Mouse (Mus musculus) forebrain, embryonic 14.5 days (tissue): ENCODE measurements around the gene Farsb. TPM values are rescaled to one million over a fixed set of nuclear protein-coding genes. Genes with fewer than 3 reads are reported as not detected.

ENCODE experiments used
- ATAC-seq: fragments of 200-750 bp; cut with Nextera tagmentation; 2 replicates; pipeline ENCODE4 v1.8.0; 2017; ENCODE audit warnings: mild to moderate bottlenecking, moderate library complexity
- DNase-seq: peaks from one replicate; pipeline ENCODE4 v3.0.0-alpha.2; 2015; ENCODE audit warnings: low spot score
- H3K27ac ChIP-seq: fragments of 300-500 bp; sonication (generic); 2 replicates; pipeline ENCODE4 v1.5.1; 2014; ENCODE audit warnings: low read depth, mild to moderate bottlenecking, control low read depth, low read length, moderate library complexity
- H3K27me3 ChIP-seq: fragments of 300-500 bp; sonication (generic); replicated peaks from 2 replicates; pipeline ENCODE4 v1.6.1; 2014; ENCODE audit warnings: low read length, control low read depth, mixed read lengths; ENCODE audit not compliant: control insufficient read depth, insufficient read depth
- H3K36me3 ChIP-seq: fragments of 300-500 bp; sonication (generic); 2 replicates; pipeline ENCODE4 v1.6.1; 2014; ENCODE audit warnings: low read length, control low read depth; ENCODE audit not compliant: control insufficient read depth, insufficient read depth
- H3K4me1 ChIP-seq: fragments of 300-500 bp; sonication (generic); 2 replicates; pipeline ENCODE4 v1.6.1; 2014; ENCODE audit warnings: antibody characterized with exemption, low read length, control low read depth; ENCODE audit not compliant: control insufficient read depth, insufficient read depth
- H3K4me2 ChIP-seq: fragments of 300-500 bp; sonication (generic); 2 replicates; pipeline ENCODE4 v1.6.1; 2014; ENCODE audit warnings: mild to moderate bottlenecking, control low read depth, low read length
- H3K4me3 ChIP-seq: fragments of 300-500 bp; sonication (generic); 2 replicates; pipeline ENCODE4 v1.5.1; 2014; ENCODE audit warnings: low read depth, low read length, control low read depth
- H3K9ac ChIP-seq: fragments of 300-500 bp; sonication (generic); 2 replicates; pipeline ENCODE4 v1.6.1; 2014; ENCODE audit warnings: mild to moderate bottlenecking, low read length, control low read depth, moderate library complexity
- H3K9me3 ChIP-seq: fragments of 300-500 bp; sonication (generic); replicated peaks from 2 replicates; pipeline ENCODE4 v1.6.1; 2016; ENCODE audit warnings: low read length, control low read depth, mixed read lengths; ENCODE audit not compliant: control insufficient read depth
- WGBS: fragments of 180-500 bp; shearing (Covaris S2); extraction: QIAGEN DNeasy Blood & Tissue Kit; methylation state at CpG from one replicate; pipeline ENCODE4 v1.1.7; 2014; 5-methylcytosine and 5-hydroxymethylcytosine counted together
- polyA plus RNA-seq: library from polyadenylated mRNA; unstranded; fragments of >200 nt; fragmentation: Nextera tagmentation; extraction: Ambion mirVana; gene quantifications from 2 replicates; pipeline ENCODE4 v1.2.1, GENCODE M21; 2014

Gene Farsb
- polyA plus RNA-seq, 1 experiment from 2014 or later: 172 TPM

DNA sequence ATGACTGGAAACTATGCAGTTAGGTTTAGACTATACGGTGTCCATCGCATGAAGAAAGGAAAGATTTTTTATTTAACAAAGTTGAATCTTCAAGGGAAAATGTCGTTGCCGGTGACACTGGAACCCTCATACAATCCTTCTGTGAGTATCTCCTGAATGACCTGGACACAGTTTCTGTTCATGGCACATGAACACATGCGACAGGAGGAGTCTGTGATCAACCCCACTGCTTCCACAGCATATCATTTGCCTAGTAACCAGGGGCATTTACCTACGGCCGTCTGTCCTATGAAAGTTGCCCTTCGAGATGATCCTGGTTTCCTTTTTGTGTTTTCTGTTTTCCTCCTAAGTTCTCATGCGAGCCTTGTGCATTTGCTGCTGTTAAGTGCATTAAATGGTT is 55.2 kb downstream of the Farsb start:
- no peak overlapping the region for H3K4me3 ChIP-seq
- ATAC-seq (no peak), DNase-seq (no peak)
- 95% methylated on average over 9 of the region's 9 CpGs for WGBS
- no peaks in the 10 kb centered on the region for H3K4me1 ChIP-seq
- H3K4me2 ChIP-seq: no peak overlapping the region
- H3K36me3 ChIP-seq: peaks cover 7% of the 10 kb centered on the region; the same call in 1 of the 2 replicates
- H3K27me3 ChIP-seq: 0 out of 2 replicates have a peak, but pooled peaks cover 2% of the 10 kb centered on the region
- no peak overlapping the region for H3K9ac ChIP-seq
- H3K27ac ChIP-seq: no peak overlapping the region
- H3K9me3 ChIP-seq: no peaks in the 10 kb centered on the region

GRCm38 (mm10) chr1:78428851-78429250 is 59.8 kb downstream of the Farsb start:
- WGBS: 5% methylated on average over 11 of the region's 11 CpGs
- H3K4me2 ChIP-seq: no peak overlapping the region
- ATAC-seq: no peak

GRCm38 (mm10) chr1:78426841-78427240 is 61.9 kb downstream of the Farsb start:
- H3K9me3 ChIP-seq: no peaks in the 10 kb centered on the region
- ATAC-seq (no peak), DNase-seq (no peak)
- 0 out of 2 replicates have a peak, but pooled peaks cover 2% of the 10 kb centered on the region for H3K27me3 ChIP-seq
- no peak overlapping the region for H3K9ac ChIP-seq
- H3K27ac ChIP-seq: no peak overlapping the region
- H3K4me1 ChIP-seq: no peaks in the 10 kb centered on the region
- peaks cover 7% of the 10 kb centered on the region; the same call in 1 of the 2 replicates for H3K36me3 ChIP-seq
- no peak overlapping the region for H3K4me3 ChIP-seq
- H3K4me2 ChIP-seq: no peak overlapping the region
- WGBS: 54% methylated on average over 3 of the region's 3 CpGs

More at GRCm38 (mm10) chr1:78428851-78429250, 59.8 kb downstream of the Farsb start:
- Histone ChIP-seq H3K9me3 (no peaks in the 10 kb centered on the region), H3K4me1 (no peaks in the 10 kb centered on the region), H3K27me3 (0 out of 2 replicates have a peak, but pooled peaks cover 2% of the 10 kb centered on the region), H3K27ac (no peak overlapping the region), H3K36me3 (peaks cover 12% of the 10 kb centered on the region; the same call in 1 of the 2 replicates), H3K9ac (no peak overlapping the region), H3K4me3 (no peak overlapping the region)
- DNase-seq: peak; percentile 28

- no peak overlapping the region for H3K4me3 ChIP-seq
- 58% methylated on average over 7 of the region's 7 CpGs for WGBS
- ATAC-seq (peak; percentile 84), DNase-seq (peak; percentile 74)
- no peak overlapping the region for H3K9ac ChIP-seq
- no peaks in the 10 kb centered on the region for H3K4me1 ChIP-seq
- 0 out of 2 replicates have a peak, but pooled peaks cover 2% of the 10 kb centered on the region for H3K27me3 ChIP-seq
- H3K27ac ChIP-seq: no peak overlapping the region
- no peak overlapping the region for H3K4me2 ChIP-seq
- peaks cover 7% of the 10 kb centered on the region; the same call in 1 of the 2 replicates for H3K36me3 ChIP-seq
- no peaks in the 10 kb centered on the region for H3K9me3 ChIP-seq
Observed at GRCm38 (mm10) chr1:78425793-78426700, 62.6 kb downstream of the Farsb start.

DNA sequence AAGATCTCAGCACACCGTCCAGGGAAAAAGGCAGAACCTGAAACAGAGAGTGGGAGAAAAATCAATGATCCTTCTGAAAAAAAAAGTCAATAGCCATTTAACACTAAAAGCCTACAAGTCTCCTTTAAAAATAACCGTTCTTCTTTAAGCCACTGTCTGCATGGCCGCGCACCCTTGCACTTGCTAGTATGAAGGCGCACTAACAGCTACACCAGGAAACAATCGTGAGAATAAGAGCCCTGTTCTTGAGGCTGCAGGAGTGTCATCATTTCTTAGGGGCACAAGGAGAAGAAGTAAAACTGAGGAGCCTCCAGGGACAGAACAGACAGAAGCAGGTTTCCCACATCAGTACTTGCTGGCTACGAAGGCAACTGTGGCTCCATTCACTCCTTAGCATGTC is 63.4 kb downstream of the Farsb start:
- 92% methylated on average over 7 of the region's 7 CpGs for WGBS
- no peak for DNase-seq

GRCm38 (mm10) chr1:78424848-78425247 is 63.8 kb downstream of the Farsb start:
- H3K36me3 ChIP-seq: peaks cover 7% of the 10 kb centered on the region; the same call in 1 of the 2 replicates
- no peaks in the 10 kb centered on the region for H3K9me3 ChIP-seq
- H3K27me3 ChIP-seq: no peaks in the 10 kb centered on the region
- H3K4me3 ChIP-seq: no peak overlapping the region
- H3K27ac ChIP-seq: no peak overlapping the region
- no peak overlapping the region for H3K4me2 ChIP-seq
- no peak for DNase-seq
- ATAC-seq: no peak
- no peak overlapping the region for H3K9ac ChIP-seq
- H3K4me1 ChIP-seq: no peaks in the 10 kb centered on the region
- 95% methylated on average over 4 of the region's 4 CpGs for WGBS

More for the DNA sequence above, 63.4 kb downstream of the Farsb start:
- Histone ChIP-seq H3K9me3 (no peaks in the 10 kb centered on the region), H3K4me2 (no peak overlapping the region), H3K27me3 (no peaks in the 10 kb centered on the region), H3K36me3 (peaks cover 7% of the 10 kb centered on the region; the same call in 1 of the 2 replicates), H3K27ac (no peak overlapping the region), H3K4me1 (no peaks in the 10 kb centered on the region), H3K4me3 (no peak overlapping the region), H3K9ac (no peak overlapping the region)
- ATAC-seq: no peak

GRCm38 (mm10) chr1:78422576-78422975 is 66.1 kb downstream of the Farsb start:
- no peak overlapping the region for H3K27ac ChIP-seq
- H3K27me3 ChIP-seq: no peaks in the 10 kb centered on the region
- no peak for DNase-seq
- no peak overlapping the region for H3K4me3 ChIP-seq
- no peak overlapping the region for H3K9ac ChIP-seq
- no peaks in the 10 kb centered on the region for H3K9me3 ChIP-seq
- no peak for ATAC-seq
- peaks cover 7% of the 10 kb centered on the region; the same call in 1 of the 2 replicates for H3K36me3 ChIP-seq
- no peaks in the 10 kb centered on the region for H3K4me1 ChIP-seq
- H3K4me2 ChIP-seq: no peak overlapping the region
- WGBS: 49% methylated on average over 2 of the region's 2 CpGs

- DNase-seq: no peak
Observed at GRCm38 (mm10) chr1:78421749-78422148, 66.9 kb downstream of the Farsb start.

GRCm38 (mm10) chr1:78420271-78420670 is 68.4 kb downstream of the Farsb start:
- Histone ChIP-seq H3K4me1 (no peaks in the 10 kb centered on the region), H3K4me3 (no peak overlapping the region), H3K9me3 (no peaks in the 10 kb centered on the region), H3K4me2 (no peak overlapping the region), H3K36me3 (peaks cover 7% of the 10 kb centered on the region; the same call in 1 of the 2 replicates), H3K27me3 (no peaks in the 10 kb centered on the region), H3K27ac (no peak overlapping the region), H3K9ac (no peak overlapping the region)
- DNase-seq: no peak
- no peak for ATAC-seq
- 92% methylated on average over 6 of the region's 6 CpGs for WGBS

More at GRCm38 (mm10) chr1:78421749-78422148, 66.9 kb downstream of the Farsb start:
- Histone ChIP-seq H3K4me2 (no peak overlapping the region), H3K27me3 (no peaks in the 10 kb centered on the region), H3K9ac (no peak overlapping the region), H3K4me1 (no peaks in the 10 kb centered on the region), H3K36me3 (peaks cover 7% of the 10 kb centered on the region; the same call in 1 of the 2 replicates), H3K9me3 (no peaks in the 10 kb centered on the region), H3K4me3 (no peak overlapping the region), H3K27ac (no peak overlapping the region)
- WGBS: 94% methylated on average over 5 of the region's 5 CpGs
- no peak for ATAC-seq
